Mouse (Mus musculus) hindbrain, embryonic 11.5 days (tissue): ENCODE results near the gene Pheta2. TPM values are rescaled to one million over a fixed set of nuclear protein-coding genes. Genes with fewer than 3 reads are reported as not detected.

Source experiments
- ATAC-seq: fragments of 200-750 bp; cut with Nextera tagmentation; 2 replicates; pipeline ENCODE4 v1.8.0; 2017; ENCODE audit warnings: mild to moderate bottlenecking, moderate TSS enrichment, moderate library complexity; ENCODE audit not compliant: low FRiP score
- DNase-seq: peaks from one replicate; pipeline ENCODE4 v3.0.0-alpha.2; 2015; ENCODE audit warnings: low spot score
- H3K27ac ChIP-seq: fragments of 300-500 bp; sonication (generic); 2 replicates; pipeline ENCODE4 v1.5.1; 2014; ENCODE audit warnings: mild to moderate bottlenecking, low read depth, low read length
- H3K27me3 ChIP-seq: fragments of 300-500 bp; sonication (generic); 2 replicates; pipeline ENCODE4 v1.6.1; 2014; ENCODE audit warnings: mild to moderate bottlenecking, low read length, moderate library complexity, mixed read lengths; ENCODE audit not compliant: control insufficient read depth, insufficient read depth
- H3K36me3 ChIP-seq: fragments of 300-500 bp; sonication (generic); 2 replicates; pipeline ENCODE4 v1.6.1; 2014; ENCODE audit warnings: mild to moderate bottlenecking, low read length, moderate library complexity, mixed read lengths; ENCODE audit not compliant: control insufficient read depth, insufficient read depth
- H3K4me1 ChIP-seq: fragments of 300-500 bp; sonication (generic); replicated peaks from 2 replicates; pipeline ENCODE4 v1.6.1; 2014; ENCODE audit warnings: low read length, mixed read lengths; ENCODE audit not compliant: control insufficient read depth, insufficient read depth
- H3K4me2 ChIP-seq: fragments of 300-500 bp; sonication (generic); replicated peaks from 2 replicates; pipeline ENCODE4 v1.6.1; 2014; ENCODE audit warnings: mild to moderate bottlenecking, low read depth, low read length
- H3K4me3 ChIP-seq: fragments of 300-500 bp; sonication (generic); 2 replicates; pipeline ENCODE4 v1.5.1; 2014; ENCODE audit warnings: low read depth, low read length
- H3K9ac ChIP-seq: fragments of 300-500 bp; sonication (generic); 2 replicates; pipeline ENCODE4 v1.6.1; 2014; ENCODE audit warnings: low read depth, low read length
- H3K9me3 ChIP-seq: fragments of 300-500 bp; sonication (generic); 2 replicates; pipeline ENCODE4 v1.6.1; 2016; ENCODE audit warnings: low read length; ENCODE audit not compliant: control insufficient read depth
- WGBS: fragments of 180-500 bp; shearing (Covaris S2); extraction: QIAGEN DNeasy Blood & Tissue Kit; methylation state at CpG from one replicate; pipeline ENCODE4 v1.1.7; 2014; 5-methylcytosine and 5-hydroxymethylcytosine counted together
- polyA plus RNA-seq: library from polyadenylated mRNA; unstranded; fragments of >200 nt; fragmentation: Nextera tagmentation; extraction: Ambion mirVana; gene quantifications from 2 replicates; pipeline ENCODE4 v1.2.1, GENCODE M21; 2014

The Pheta2 gene
- polyA plus RNA-seq, 1 experiment from 2014 or later = 4.0 TPM

- H3K9ac ChIP-seq = peak overlapping the region; percentile 56
- H3K4me2 ChIP-seq = peak overlapping the region; percentile 59
- peak overlapping the region; percentile 38 for H3K4me3 ChIP-seq
- DNase-seq (no peak), ATAC-seq (peak; percentile 12; the same call in 1 of the 2 replicates)
- WGBS = 69% methylated on average over 14 of the region's 14 CpGs
- 0 out of 2 replicates have a peak, but pooled peaks cover 6% of the 10 kb centered on the region for H3K36me3 ChIP-seq
- no peaks in the 10 kb centered on the region for H3K27me3 ChIP-seq
- H3K9me3 ChIP-seq = no peaks in the 10 kb centered on the region
- no peak overlapping the region for H3K27ac ChIP-seq
- H3K4me1 ChIP-seq = no peaks in the 10 kb centered on the region; the same call in 1 of the 2 replicates
Measured at GRCm38 (mm10) chr15:82346580-82347302, 8.0 kb downstream of the Pheta2 start.

- H3K27me3 ChIP-seq = no peaks in the 10 kb centered on the region
- H3K4me3 ChIP-seq = no peak overlapping the region; the same call in 1 of the 2 replicates
- no peak overlapping the region for H3K27ac ChIP-seq
- no peak for ATAC-seq
- WGBS = 80% methylated on average over 4 of the region's 4 CpGs
- no peaks in the 10 kb centered on the region for H3K9me3 ChIP-seq
- 0 out of 2 replicates have a peak, but pooled peaks cover 6% of the 10 kb centered on the region for H3K36me3 ChIP-seq
- peak overlapping the region; percentile 59; the same call in 1 of the 2 replicates for H3K4me2 ChIP-seq
- H3K4me1 ChIP-seq = no peaks in the 10 kb centered on the region; the same call in 1 of the 2 replicates
- no peak overlapping the region for H3K9ac ChIP-seq
- no peak for DNase-seq
Measured at GRCm38 (mm10) chr15:82347303-82347676, 8.5 kb downstream of the Pheta2 start.

- WGBS = 94% methylated on average over 12 of the region's 12 CpGs
- Histone ChIP-seq H3K27me3 (no peaks in the 10 kb centered on the region), H3K9ac (no peak overlapping the region), H3K36me3 (0 out of 2 replicates have a peak, but pooled peaks cover 6% of the 10 kb centered on the region), H3K4me2 (no peak overlapping the region), H3K4me3 (no peak overlapping the region), H3K27ac (no peak overlapping the region), H3K4me1 (no peaks in the 10 kb centered on the region; the same call in 1 of the 2 replicates), H3K9me3 (no peaks in the 10 kb centered on the region)
- ATAC-seq = no peak
- no peak for DNase-seq
Measured at GRCm38 (mm10) chr15:82347852-82348251, 9.1 kb downstream of the Pheta2 start.

DNA sequence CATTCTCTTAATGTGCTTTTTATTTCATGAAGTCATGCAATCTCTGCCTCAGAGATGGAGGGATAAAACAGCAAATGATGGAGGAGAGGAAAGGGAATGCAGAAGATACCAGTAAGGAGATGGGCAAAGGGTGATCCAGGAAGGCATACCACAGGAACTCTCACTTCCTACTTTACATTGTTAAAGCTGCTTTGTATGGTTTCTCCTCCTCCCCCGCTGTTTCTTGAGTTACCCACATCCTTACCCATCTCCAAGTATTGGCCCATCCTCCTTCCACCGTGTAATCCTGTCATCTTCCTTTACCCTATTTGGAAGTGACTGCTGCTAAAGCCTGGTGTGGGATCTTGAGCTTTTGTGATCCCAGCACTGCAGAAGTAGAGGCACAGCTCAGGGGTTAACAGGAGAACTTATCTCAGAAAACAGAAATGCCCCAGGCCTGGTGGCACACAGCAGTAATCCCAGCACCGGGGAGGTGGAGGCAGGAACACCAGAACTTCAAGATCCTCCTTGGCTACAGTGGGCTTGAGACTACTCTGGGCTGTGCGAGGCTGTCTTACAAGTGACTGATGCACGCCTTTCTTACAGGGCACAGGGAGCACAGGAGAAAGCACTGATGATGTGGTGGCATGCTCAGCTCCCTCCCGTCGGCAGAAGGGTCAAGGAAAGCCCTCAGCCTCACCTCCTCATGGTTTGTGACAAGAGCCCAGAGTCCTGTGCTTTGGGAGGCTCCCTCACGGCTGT lies 9.7 kb downstream of the Pheta2 start:
- 90% methylated on average over 8 of the region's 8 CpGs for WGBS
- Histone ChIP-seq H3K4me1 (no peaks in the 10 kb centered on the region; the same call in 1 of the 2 replicates), H3K9ac (no peak overlapping the region), H3K4me2 (no peak overlapping the region), H3K36me3 (0 out of 2 replicates have a peak, but pooled peaks cover 6% of the 10 kb centered on the region), H3K27me3 (no peaks in the 10 kb centered on the region), H3K27ac (no peak overlapping the region), H3K9me3 (no peaks in the 10 kb centered on the region), H3K4me3 (no peak overlapping the region)
- DNase-seq (no peak), ATAC-seq (no peak)

GRCm38 (mm10) chr15:82348999-82349341 lies 10.2 kb downstream of the Pheta2 start:
- Histone ChIP-seq H3K4me2 (no peak overlapping the region), H3K27me3 (no peaks in the 10 kb centered on the region), H3K36me3 (0 out of 2 replicates have a peak, but pooled peaks cover 6% of the 10 kb centered on the region), H3K4me1 (no peaks in the 10 kb centered on the region; the same call in 1 of the 2 replicates), H3K9ac (no peak overlapping the region), H3K27ac (no peak overlapping the region), H3K9me3 (no peaks in the 10 kb centered on the region), H3K4me3 (no peak overlapping the region)
- DNase-seq (no peak), ATAC-seq (no peak)
- 90% methylated on average over 2 of the region's 2 CpGs for WGBS

- WGBS = 92% methylated on average over 4 of the region's 4 CpGs
Measured at GRCm38 (mm10) chr15:82350349-82350748, 11.6 kb downstream of the Pheta2 start.

GRCm38 (mm10) chr15:82351480-82351879 lies 12.7 kb downstream of the Pheta2 start:
- 0 out of 2 replicates have a peak, but pooled peaks cover 6% of the 10 kb centered on the region for H3K36me3 ChIP-seq
- no peak for ATAC-seq
- no peaks in the 10 kb centered on the region for H3K27me3 ChIP-seq
- DNase-seq = no peak
- no peak overlapping the region for H3K27ac ChIP-seq
- WGBS = 96% methylated on average over 3 of the region's 3 CpGs
- no peak overlapping the region for H3K9ac ChIP-seq
- H3K4me1 ChIP-seq = no peaks in the 10 kb centered on the region; the same call in 1 of the 2 replicates
- no peak overlapping the region for H3K4me3 ChIP-seq
- no peaks in the 10 kb centered on the region for H3K9me3 ChIP-seq
- no peak overlapping the region for H3K4me2 ChIP-seq

More at GRCm38 (mm10) chr15:82350349-82350748, 11.6 kb downstream of the Pheta2 start:
- Histone ChIP-seq H3K4me3 (no peak overlapping the region), H3K4me1 (no peaks in the 10 kb centered on the region; the same call in 1 of the 2 replicates), H3K27me3 (no peaks in the 10 kb centered on the region), H3K9me3 (no peaks in the 10 kb centered on the region), H3K4me2 (no peak overlapping the region), H3K9ac (no peak overlapping the region), H3K27ac (no peak overlapping the region), H3K36me3 (0 out of 2 replicates have a peak, but pooled peaks cover 6% of the 10 kb centered on the region)
- no peak for ATAC-seq
- no peak for DNase-seq

GRCm38 (mm10) chr15:82353078-82353744 lies 14.5 kb downstream of the Pheta2 start:
- peak overlapping the region; percentile 78 for H3K4me3 ChIP-seq
- no peaks in the 10 kb centered on the region for H3K9me3 ChIP-seq
- H3K9ac ChIP-seq = peak overlapping the region; percentile 86
- peak; percentile 7 for DNase-seq
- no peaks in the 10 kb centered on the region for H3K4me1 ChIP-seq
- H3K27ac ChIP-seq = no peak overlapping the region
- peak overlapping the region; percentile 48 for H3K4me2 ChIP-seq
- no peak for ATAC-seq
- WGBS = 36% methylated on average over 14 of the region's 14 CpGs
- no peaks in the 10 kb centered on the region for H3K27me3 ChIP-seq
- H3K36me3 ChIP-seq = 0 out of 2 replicates have a peak, but pooled peaks cover 6% of the 10 kb centered on the region
